Comparison of ENCODE assay signal across 11 mouse cellular contexts in the genomic region with DNA sequence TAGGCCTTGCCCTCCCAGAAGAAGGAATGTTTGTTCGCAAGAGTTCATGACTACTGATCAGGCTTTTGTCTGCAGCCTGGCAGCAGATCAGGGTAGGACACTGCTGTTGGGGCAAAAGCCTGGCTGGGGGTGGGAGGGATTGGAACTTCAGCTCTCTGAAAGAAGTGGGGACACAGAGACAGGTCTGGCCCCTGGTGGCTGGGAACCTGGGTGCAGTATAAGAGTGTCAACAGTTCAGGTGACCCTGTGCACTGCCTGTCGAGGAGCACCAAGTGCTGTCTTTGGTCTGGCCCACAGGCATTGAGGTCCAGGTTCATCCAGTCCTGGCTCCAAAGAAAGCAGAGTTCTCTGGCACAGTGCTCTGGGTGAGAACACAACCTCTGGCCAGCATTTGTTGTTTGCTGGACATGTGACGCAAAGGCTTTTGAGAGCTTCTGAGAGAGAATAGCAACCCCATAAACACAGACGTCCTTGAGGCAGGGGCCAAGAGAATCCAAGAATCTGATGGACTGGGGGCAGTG.
DNase-seq lines count a peak whose midpoint lies in the region; ATAC-seq and TF ChIP-seq lines count a peak whose summit lies in the region.
"Had no signal": no experiment of that assay in that cellular context is flagged by ENCODE, and none has a peak within 500 bp of the region (broad histone marks: within the 10 kb centered on the region; RNA-seq: fewer than 3 reads in every experiment).

No protein-coding gene starts in this region.

- ATAC-seq in hindbrain, postnatal 0 days, result peak; percentile 82; the same call in 1 of the 2 replicates
- ATAC-seq in hindbrain, embryonic 12.5 days (ENCODE audit: low FRiP score), result no peak
- ATAC-seq in erythroblast, adult 5-6 weeks (replicated peaks; ENCODE audit: low FRiP score, poor library complexity, severe bottlenecking), result no peak

- peak overlapping the region; percentile 49; the same call in 1 of the 2 replicates for H3K27ac ChIP-seq in hindbrain, postnatal 0 days
- H3K27ac ChIP-seq in hindbrain, embryonic 12.5 days, result no peak overlapping the region
- H3K27ac ChIP-seq: embryonic facial prominence, embryonic 13.5 days had no signal

- TF ChIP-seq CTCF in hindbrain, postnatal 0 days (IDR thresholded peaks at IDR 0.05; ENCODE audit: low read depth), result no peak

- H3K4me2 ChIP-seq in hindbrain, postnatal 0 days (ENCODE audit: low read depth, low read length), result no peak overlapping the region
- H3K4me2 ChIP-seq in hindbrain, embryonic 12.5 days (replicated peaks), result no peak overlapping the region
- H3K4me2 ChIP-seq: embryonic facial prominence, embryonic 13.5 days; lung, embryonic 14.5 days had no signal

- H3K36me3 ChIP-seq in hindbrain, postnatal 0 days (ENCODE audit: insufficient read depth, low read length), result no peaks in the 10 kb centered on the region
- no peaks in the 10 kb centered on the region for H3K36me3 ChIP-seq in hindbrain, embryonic 12.5 days
- H3K36me3 ChIP-seq: embryonic facial prominence, embryonic 13.5 days had no signal

- H3K9ac ChIP-seq in hindbrain, postnatal 0 days (replicated peaks; ENCODE audit: low read length), result no peak overlapping the region
- no peak overlapping the region for H3K9ac ChIP-seq in hindbrain, embryonic 12.5 days
- H3K9ac ChIP-seq: embryonic facial prominence, embryonic 13.5 days; lung, embryonic 14.5 days had no signal

- H3K4me3 ChIP-seq in hindbrain, postnatal 0 days (ENCODE audit: low read length), result no peak overlapping the region
- no peak overlapping the region for H3K4me3 ChIP-seq in hindbrain, embryonic 12.5 days
- H3K4me3 ChIP-seq: embryonic facial prominence, embryonic 13.5 days had no signal

- H3K9me3 ChIP-seq in hindbrain, postnatal 0 days (ENCODE audit: low read length), result no peaks in the 10 kb centered on the region
- H3K9me3 ChIP-seq in hindbrain, embryonic 12.5 days (replicated peaks), result no peaks in the 10 kb centered on the region
- H3K9me3 ChIP-seq: embryonic facial prominence, embryonic 13.5 days; G1E had no signal

- H3K4me1 ChIP-seq in hindbrain, postnatal 0 days (ENCODE audit: insufficient read depth, low read length), result peaks cover 7% of the 10 kb centered on the region; the same call in 1 of the 2 replicates
- peaks cover 12% of the 10 kb centered on the region; the same call in 1 of the 2 replicates for H3K4me1 ChIP-seq in hindbrain, embryonic 12.5 days

- peak; percentile 40 for DNase-seq in hindbrain, postnatal 0 days (ENCODE audit: low spot score)
- peak; percentile 80 for DNase-seq in adrenal gland, adult 8-10 months
- DNase-seq in gastrocnemius, adult 8-10 months (ENCODE audit: low spot score in 2 of 2), result peak; percentile 29 to 34
- peak; percentile 46 for DNase-seq in left cerebral cortex, adult 11 months (ENCODE audit: low spot score)
- DNase-seq in right cerebral cortex, postnatal 36 days (ENCODE audit: low spot score in 2 of 2), result peak; percentile 25 to 57
- no peak for DNase-seq in c-Kit-positive CD71-positive TER-119-positive erythroid progenitor cells, embryonic 14.5 days (ENCODE audit: low spot score)
- DNase-seq: lung, embryonic 14.5 days had no signal

- no peaks in the 10 kb centered on the region for H3K27me3 ChIP-seq in hindbrain, postnatal 0 days (ENCODE audit: insufficient read depth, low read length)
- H3K27me3 ChIP-seq in hindbrain, embryonic 12.5 days, result no peaks in the 10 kb centered on the region
- H3K27me3 ChIP-seq: embryonic facial prominence, embryonic 13.5 days had no signal

- whole genome bisulfite sequencing in hindbrain, postnatal 0 days, result 52% methylated on average over 4 of the region's 4 CpGs
- 75% methylated on average over 4 of the region's 4 CpGs for WGBS in hindbrain, embryonic 12.5 days
